In genomic region chr4:154333300-154333699, GRCm38 (mm10) we compare ENCODE assay signal across 14 mouse cellular contexts. TPM values are rescaled to one million over a fixed set of nuclear protein-coding genes. Genes with fewer than 3 reads are reported as not detected.
A peak's percentile ranks its signal among the peaks of the same experiment; 100 is the strongest.
DNase-seq lines count a peak whose midpoint lies in the region; ATAC-seq lines count a peak whose summit lies in the region.
"Had no signal": no experiment of that assay in that cellular context is flagged by ENCODE, and none has a peak within 500 bp of the region (broad histone marks: within the 10 kb centered on the region; RNA-seq: fewer than 3 reads in every experiment).

No protein-coding gene starts in this region.

- no peak overlapping the region for H3K27ac ChIP-seq in heart, embryonic 12.5 days (ENCODE audit: poor library complexity, severe bottlenecking)
- peak overlapping the region; percentile 71; the same call in 1 of the 2 replicates for H3K27ac ChIP-seq in embryonic facial prominence, embryonic 12.5 days
- H3K27ac ChIP-seq: forebrain, embryonic 13.5 days; limb, embryonic 13.5 days had no signal

- H3K4me3 ChIP-seq in heart, embryonic 12.5 days: no peak overlapping the region
- H3K4me3 ChIP-seq in embryonic facial prominence, embryonic 12.5 days: no peak overlapping the region
- H3K4me3 ChIP-seq: forebrain, embryonic 13.5 days; limb, embryonic 13.5 days had no signal

- intact Hi-C loops in heart, postnatal 10 days (cut with DNase I): loop anchor here (5.0 kb wide), 1 partner anchor 479 kb away; no protein-coding TSS in a partner anchor

- no peak overlapping the region for H3K9ac ChIP-seq in heart, embryonic 12.5 days
- no peak overlapping the region for H3K9ac ChIP-seq in embryonic facial prominence, embryonic 12.5 days
- H3K9ac ChIP-seq: forebrain, embryonic 13.5 days; limb, embryonic 13.5 days had no signal

- H3K4me2 ChIP-seq in heart, embryonic 12.5 days: no peak overlapping the region
- no peak overlapping the region for H3K4me2 ChIP-seq in embryonic facial prominence, embryonic 12.5 days (replicated peaks)
- H3K4me2 ChIP-seq: forebrain, embryonic 13.5 days; limb, embryonic 13.5 days had no signal

- H3K36me3 ChIP-seq in heart, embryonic 12.5 days: 0 out of 2 replicates have a peak, but pooled peaks cover 6% of the 10 kb centered on the region
- H3K36me3 ChIP-seq in embryonic facial prominence, embryonic 12.5 days: peaks cover 8% of the 10 kb centered on the region; the same call in 1 of the 2 replicates

- H3K4me1 ChIP-seq in heart, embryonic 12.5 days (replicated peaks): peaks cover 50% of the 10 kb centered on the region
- H3K4me1 ChIP-seq in embryonic facial prominence, embryonic 12.5 days: peaks cover 53% of the 10 kb centered on the region

- peaks cover 26% of the 10 kb centered on the region for H3K27me3 ChIP-seq in heart, embryonic 12.5 days (replicated peaks)
- no peaks in the 10 kb centered on the region for H3K27me3 ChIP-seq in embryonic facial prominence, embryonic 12.5 days
- H3K27me3 ChIP-seq: forebrain, embryonic 13.5 days; limb, embryonic 13.5 days had no signal

- H3K9me3 ChIP-seq in heart, embryonic 12.5 days (replicated peaks): no peaks in the 10 kb centered on the region
- no peaks in the 10 kb centered on the region for H3K9me3 ChIP-seq in embryonic facial prominence, embryonic 12.5 days
- H3K9me3 ChIP-seq: forebrain, embryonic 13.5 days; limb, embryonic 13.5 days had no signal

- peak; percentile 96 for DNase-seq in heart, adult 11 months
- DNase-seq in heart, postnatal 10 days: peak; percentile 51 to 67
- peak; percentile 17 for DNase-seq in lung, postnatal 14 days
- DNase-seq in right cerebral cortex, postnatal 25 days: no peak
- DNase-seq in spleen, postnatal 36 days (ENCODE audit: low spot score in 2 of 2): no peak
- DNase-seq: gastrocnemius, postnatal 10 days had no signal

- ATAC-seq in heart, embryonic 12.5 days (ENCODE audit: insufficient number of reproducible peaks, low FRiP score): no peak
- ATAC-seq in embryonic facial prominence, embryonic 12.5 days (ENCODE audit: insufficient number of reproducible peaks, insufficient read depth, low FRiP score, low TSS enrichment): no peak
- ATAC-seq in megakaryocyte progenitor cell, adult 5-6 weeks (replicated peaks; ENCODE audit: poor library complexity): no peak
- ATAC-seq: forebrain, embryonic 13.5 days had no signal

- WGBS in heart, embryonic 12.5 days: 71% methylated on average over 8 of the region's 8 CpGs
- 60% methylated on average over 8 of the region's 8 CpGs for WGBS in embryonic facial prominence, embryonic 12.5 days

RNA-seq across cellular contexts. Expression of gene B230104I21Rik, which starts 2.6 kb away (rescaled TPM):
- polyA plus RNA-seq in heart, embryonic 12.5 days (2016; fragmentation: Nextera tagmentation; extraction: Ambion mirVana): not detected in 2 replicates
- polyA plus RNA-seq in embryonic facial prominence, embryonic 12.5 days (2016; fragmentation: Nextera tagmentation; extraction: Ambion mirVana): not detected in 2 replicates
- not detected for total RNA-seq in heart, postnatal 10 days (2021)
- total RNA-seq in megakaryocyte progenitor cell, adult 5-6 weeks (2015): not detected in 2 replicates
- total RNA-seq in megakaryocyte progenitor cell, adult 5-6 weeks (2017): not detected in 2 replicates
- total RNA-seq: gastrocnemius, postnatal 10 days; megakaryocyte, adult 5-6 weeks; neutrophil, adult 5-6 weeks had no signal
- polyA plus RNA-seq: C2C12; limb, embryonic 13.5 days had no signal

RNA-seq across cellular contexts. Expression of gene Arhgef16, which starts 31.8 kb away (rescaled TPM):
- 1.8 and 1.9 TPM in 2 replicates for polyA plus RNA-seq in heart, embryonic 12.5 days (2016; fragmentation: Nextera tagmentation; extraction: Ambion mirVana)
- polyA plus RNA-seq in embryonic facial prominence, embryonic 12.5 days (2016; fragmentation: Nextera tagmentation; extraction: Ambion mirVana): 6.0 TPM in 2 replicates
- 1 to 10 TPM in 1 of 2 experiments, under 1 TPM in 1; 0.77 to 1.4 TPM for total RNA-seq in heart, postnatal 10 days (2021)
- not detected in 2 replicates for total RNA-seq in megakaryocyte progenitor cell, adult 5-6 weeks (2015)
- not detected in 2 replicates for total RNA-seq in megakaryocyte progenitor cell, adult 5-6 weeks (2017)
- total RNA-seq: megakaryocyte, adult 5-6 weeks had no signal
- polyA plus RNA-seq: C2C12 had no signal

Comparison
In these comparisons a context has a peak if more than half of its experiments do, and no peak if none do; other contexts are left out.
1. DNase-seq: peak in heart, adult 11 months (single experiment), heart, postnatal 10 days (2 of 2) and lung, postnatal 14 days (single experiment); none in right cerebral cortex, postnatal 25 days (single experiment) and spleen, postnatal 36 days (0 of 2).